Mouse (Mus musculus): ENCODE measurements around the gene Bak1. TPM values are rescaled to one million over a fixed set of nuclear protein-coding genes. Genes with fewer than 3 reads are reported as not detected.

The Bak1 gene
- total and polyA plus RNA-seq, 3 experiments, result 75.4 to 150 TPM; not detected in 1

GRCm38 (mm10) chr17:27038335-27039050, 9.7 kb upstream of the Bak1 start:
- Histone ChIP-seq H3K79me2 (ENCODE audit: control insufficient read depth, insufficient read depth, low read length, poor library complexity) (no peaks in the 10 kb centered on the region), H3K27me3 (ENCODE audit: control insufficient read depth in 1 of 2, insufficient read depth in 2 of 2, low read length in 2 of 2) (no peaks in the 10 kb centered on the region), H3K9me3 (replicated peaks; ENCODE audit: insufficient read depth, low read length) (no peaks in the 10 kb centered on the region), H3K4me1 (ENCODE audit: control insufficient read depth in 1 of 2, insufficient read depth in 2 of 2, low read length in 2 of 2) (peaks cover 0 to 4% of the 10 kb centered on the region in 2 experiments; a peak in 2 of 4 replicates), H3K4me3 (ENCODE audit: control insufficient read depth in 1 of 2, insufficient read depth in 1 of 2, low read depth in 2 of 2, low read length in 2 of 2) (no peak overlapping the region), H3K36me3 (ENCODE audit: control insufficient read depth in 1 of 2, insufficient read depth in 2 of 2, low read length in 2 of 2) (no peaks in the 10 kb centered on the region), H3K9ac (ENCODE audit: control insufficient read depth, low read depth, low read length, poor library complexity, severe bottlenecking) (no peak overlapping the region), H3K27ac (ENCODE audit: control insufficient read depth, low read depth, low read length) (no peak overlapping the region)
- TF ChIP-seq MYB (IDR thresholded peaks at IDR 0.05; ENCODE audit: low read depth, low read length) (no peak), MXI1 (IDR thresholded peaks at IDR 0.05; ENCODE audit: low read depth, low read length) (no peak), POLR2AphosphoS5 (IDR thresholded peaks at IDR 0.05; ENCODE audit: borderline replicate concordance, low read depth, low read length) (no peak), TBP (IDR thresholded peaks at IDR 0.05; ENCODE audit: low read depth, low read length) (no peak), NELFE (IDR thresholded peaks at IDR 0.05; ENCODE audit: low read depth, low read length) (no peak), TCF12 (IDR thresholded peaks at IDR 0.05; ENCODE audit: low read depth, low read length) (no peak), NRF1 (IDR thresholded peaks at IDR 0.05; ENCODE audit: insufficient read depth, low read depth, low read length, poor library complexity, severe bottlenecking) (no peak), MAFK (IDR thresholded peaks at IDR 0.05; ENCODE audit: borderline replicate concordance, low read depth, low read length) (no peak), SIN3A (IDR thresholded peaks at IDR 0.05; ENCODE audit: low read length) (no peak), GABPA (IDR thresholded peaks at IDR 0.05; ENCODE audit: low read depth, low read length) (no peak), JUND (IDR thresholded peaks at IDR 0.05; ENCODE audit: low read depth, low read length) (no peak), E2F4 (IDR thresholded peaks at IDR 0.05; ENCODE audit: borderline replicate concordance, low read depth, low read length) (no peak), EP300 (IDR thresholded peaks at IDR 0.05; ENCODE audit: low read depth in 1 of 2, low read length in 2 of 2) (no peak), ELF1 (IDR thresholded peaks at IDR 0.05; ENCODE audit: low read depth, low read length) (no peak), GATA1 (IDR thresholded peaks at IDR 0.05; ENCODE audit: low read depth, low read length) (no peak), RAD21 (IDR thresholded peaks at IDR 0.05; ENCODE audit: low read depth, low read length) (no peak), POLR2A (IDR thresholded peaks at IDR 0.05; ENCODE audit: control insufficient read depth in 1 of 2, insufficient read depth in 1 of 2, low read depth in 1 of 2, low read length in 2 of 2, poor library complexity in 1 of 2) (no peak)
- DNase-seq (ENCODE audit: low read depth, low spot score), result no peak

- no peak overlapping the region for H3K27ac ChIP-seq (ENCODE audit: control insufficient read depth, low read depth, low read length)
- DNase-seq (ENCODE audit: low read depth, low spot score), result no peak
- H3K9me3 ChIP-seq (replicated peaks; ENCODE audit: insufficient read depth, low read length), result no peaks in the 10 kb centered on the region
- no peaks in the 10 kb centered on the region for H3K36me3 ChIP-seq (ENCODE audit: control insufficient read depth in 1 of 2, insufficient read depth in 2 of 2, low read length in 2 of 2)
- H3K4me3 ChIP-seq (ENCODE audit: control insufficient read depth in 1 of 2, insufficient read depth in 1 of 2, low read depth in 2 of 2, low read length in 2 of 2), result no peak overlapping the region
- no peak overlapping the region for H3K9ac ChIP-seq (ENCODE audit: control insufficient read depth, low read depth, low read length, poor library complexity, severe bottlenecking)
- TF ChIP-seq ETS1 (IDR thresholded peaks at IDR 0.05; ENCODE audit: low read depth, low read length), result no peak
- TF ChIP-seq POLR2A (IDR thresholded peaks at IDR 0.05; ENCODE audit: control insufficient read depth in 1 of 2, insufficient read depth in 1 of 2, low read depth in 1 of 2, low read length in 2 of 2, poor library complexity in 1 of 2), result no peak
- no peak for TF ChIP-seq TCF12 (IDR thresholded peaks at IDR 0.05; ENCODE audit: low read depth, low read length)
- TF ChIP-seq MAZ (IDR thresholded peaks at IDR 0.05; ENCODE audit: low read depth, low read length), result no peak
- TF ChIP-seq KAT2A (conservative IDR thresholded peaks at IDR 0.05; ENCODE audit: low read depth, low read length), result no peak
- H3K79me2 ChIP-seq (ENCODE audit: control insufficient read depth, insufficient read depth, low read length, poor library complexity), result no peaks in the 10 kb centered on the region
- H3K27me3 ChIP-seq (ENCODE audit: control insufficient read depth in 1 of 2, insufficient read depth in 2 of 2, low read length in 2 of 2), result no peaks in the 10 kb centered on the region
- peaks cover 0 to 4% of the 10 kb centered on the region in 2 experiments; a peak in 2 of 4 replicates for H3K4me1 ChIP-seq (ENCODE audit: control insufficient read depth in 1 of 2, insufficient read depth in 2 of 2, low read length in 2 of 2)
Observed at GRCm38 (mm10) chr17:27036465-27036864, 7.7 kb upstream of the Bak1 start.

Measured in MEL (cell line).